Mouse (Mus musculus): ENCODE data around the gene Rsph1.

The Rsph1 gene

GRCm38 (mm10) chr17:31309281-31309793, 32.2 kb upstream of the Rsph1 start:
- CTCF ChIA-PET, result interaction anchor here (0.7 to 7.2 kb wide), 17 partner anchors 13 to 187 kb away, joined by 3 to 149 read pairs (median 5); partner anchors contain the start of gene Rsph1 (in 1 of the 4)
- POLR2A ChIA-PET, result interaction anchor here in 3 of 4 experiments (0.8 to 18.3 kb wide), 27 partner anchors 8 to 252 kb away, joined by 3 to 341 read pairs (median 7); partner anchors contain the start of genes Abcg1 (in 2 of the 3), Rsph1 (in 2 of the 3) and Slc37a1 (in 2 of the 3)

DNA sequence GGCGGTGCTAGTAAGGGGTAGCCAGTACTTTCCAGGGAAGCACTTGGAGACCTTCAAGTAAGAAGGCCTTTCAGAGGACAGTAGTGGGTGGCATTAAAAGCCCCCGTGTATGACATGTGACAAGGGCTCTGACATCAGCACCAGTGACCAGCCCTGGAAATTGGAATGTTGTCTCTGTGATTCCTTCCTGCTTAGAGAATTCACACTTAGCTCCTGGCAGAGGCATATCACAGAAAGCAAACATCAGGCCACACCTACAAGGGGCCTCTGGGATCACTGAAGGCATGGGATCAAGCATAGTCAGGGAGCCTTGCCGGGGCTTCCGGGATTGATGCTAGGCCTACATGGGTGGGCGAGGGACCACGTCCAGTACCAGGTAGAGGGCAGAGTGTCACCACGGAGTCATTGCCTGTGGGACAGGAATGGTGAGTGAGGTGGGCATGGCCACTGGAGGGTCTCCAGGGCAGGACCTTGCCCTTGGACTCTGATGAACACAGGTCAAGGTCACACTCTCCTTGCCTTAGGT, 31.2 kb upstream of the Rsph1 start:
- POLR2A ChIA-PET, result interaction anchor here in 3 of 4 experiments (0.6 to 18.3 kb wide), 30 partner anchors 9 to 697 kb away, joined by 3 to 341 read pairs (median 8); partner anchors contain the start of genes Rsph1 (in 2 of the 3) and Slc37a1 (in 2 of the 3)
- CTCF ChIA-PET, result interaction anchor here (0.5 to 7.2 kb wide), 21 partner anchors 9 to 580 kb away, joined by 3 to 149 read pairs (median 7); no protein-coding TSS in a partner anchor

DNA sequence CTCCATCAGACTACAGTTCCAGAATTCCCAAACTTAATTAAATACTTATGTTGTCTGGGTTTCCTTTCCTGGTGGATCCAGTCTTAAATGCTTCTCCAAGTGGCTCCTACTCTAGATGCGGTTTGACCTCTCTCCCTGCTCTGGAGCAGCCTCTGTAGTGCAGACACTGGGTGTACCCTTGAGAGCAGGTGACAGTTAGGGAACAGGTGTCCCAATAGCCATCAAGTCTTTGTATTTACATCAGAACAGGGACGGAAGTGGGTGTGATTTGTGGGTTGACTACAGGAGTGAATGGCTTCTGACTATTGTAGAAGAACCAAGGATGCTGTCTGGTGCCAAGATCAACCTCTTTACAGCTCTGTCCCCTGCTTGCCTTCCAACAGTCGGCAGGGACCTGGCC, 30.6 kb upstream of the Rsph1 start:
- ChIA-PET CTCF (interaction anchor here (0.5 to 7.2 kb wide), 38 partner anchors 9 to 860 kb away, joined by 3 to 149 read pairs (median 6); partner anchors contain the start of gene Rsph1 (in 1 of the 4)), POLR2A (interaction anchor here in 3 of 4 experiments (0.6 to 18.3 kb wide), 29 partner anchors 9 to 696 kb away, joined by 3 to 341 read pairs (median 8); partner anchors contain the start of genes Rsph1 (in 2 of the 3), Slc37a1 (in 2 of the 3) and Pknox1 (in 1 of the 3))

DNA sequence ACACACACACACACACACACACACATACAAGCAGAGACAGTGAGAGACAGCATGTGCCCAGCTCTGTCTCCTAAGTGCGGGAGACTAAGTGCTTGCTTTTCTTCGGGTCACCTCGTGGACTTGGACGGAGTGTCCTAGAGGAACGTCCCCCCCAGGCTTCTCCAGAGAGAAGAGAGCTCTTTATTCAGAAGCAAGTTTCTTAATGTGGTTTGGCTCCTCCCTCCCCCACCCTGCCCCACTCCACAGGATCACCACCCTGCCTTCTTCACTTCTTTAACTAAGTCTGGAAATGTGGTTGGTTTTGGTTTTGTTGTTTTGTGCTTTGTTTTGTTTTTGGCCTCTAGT, 28.6 kb upstream of the Rsph1 start:
- CTCF ChIA-PET, result interaction anchor here (0.7 to 7.2 kb wide), 11 partner anchors 10 to 316 kb away, joined by 3 to 149 read pairs (median 9); partner anchors contain the start of gene Rsph1 (in 1 of the 4)
- POLR2A ChIA-PET, result interaction anchor here (0.5 to 18.3 kb wide), 26 partner anchors 8 to 415 kb away, joined by 3 to 341 read pairs (median 6); partner anchors contain the start of genes Rsph1 (in 2 of the 4) and Slc37a1 (in 2 of the 4)

DNA sequence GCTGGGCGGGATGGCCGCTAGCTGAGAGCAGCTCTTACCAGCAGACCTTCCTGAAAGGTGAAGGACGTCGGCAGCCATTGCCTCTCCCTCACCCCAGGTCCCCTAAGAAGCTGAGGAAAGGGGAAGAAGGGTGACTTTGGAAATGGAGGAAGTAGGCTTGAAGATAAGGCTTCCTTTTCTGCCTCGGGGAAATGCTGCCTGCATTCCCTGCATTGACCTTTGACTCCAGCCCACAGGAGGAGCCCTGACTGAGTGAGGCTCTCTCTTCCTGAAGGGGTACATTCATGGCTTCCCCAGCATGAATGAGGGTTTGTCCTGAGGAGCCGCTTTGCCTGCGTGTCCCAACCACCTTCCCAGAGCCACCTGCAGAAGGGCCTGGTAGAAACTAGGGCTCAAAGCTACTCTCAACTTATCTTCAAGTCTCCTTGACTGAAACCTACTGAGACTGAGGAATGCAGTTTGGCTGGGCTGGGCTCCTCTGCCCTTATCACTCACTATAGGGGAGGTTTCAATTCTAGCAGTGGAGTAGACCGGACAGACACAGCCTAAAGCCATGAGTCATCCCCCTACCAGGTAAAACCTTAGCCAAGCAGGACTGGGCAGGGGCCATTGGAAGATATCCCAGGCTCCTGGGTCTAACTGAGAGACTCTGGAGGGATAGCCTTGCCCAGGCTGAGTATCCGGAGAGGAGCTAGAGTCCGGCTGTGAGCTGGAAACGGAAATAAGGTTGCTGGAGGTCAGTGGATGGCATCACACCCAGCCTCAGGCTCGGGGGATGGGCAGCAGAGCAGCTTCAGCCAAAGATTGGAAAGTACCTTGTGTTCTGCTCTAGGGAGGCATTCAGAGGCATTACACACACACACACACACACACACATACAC, 28.0 kb upstream of the Rsph1 start:
- ChIA-PET CTCF (interaction anchor here (0.5 to 7.2 kb wide), 14 partner anchors 9 to 316 kb away, joined by 3 to 149 read pairs (median 6); partner anchors contain the start of gene Rsph1 (in 1 of the 4)), POLR2A (interaction anchor here (0.5 to 18.3 kb wide), 25 partner anchors 8 to 414 kb away, joined by 3 to 341 read pairs (median 7); partner anchors contain the start of genes Rsph1 (in 2 of the 4), Slc37a1 (in 2 of the 4) and Cbs (in 1 of the 4))

- CTCF ChIA-PET, result interaction anchor here in 3 of 4 experiments (0.6 to 7.2 kb wide), 12 partner anchors 8 to 181 kb away, joined by 3 to 149 read pairs (median 6); no protein-coding TSS in a partner anchor
- POLR2A ChIA-PET, result interaction anchor here in 2 of 4 experiments (1.1 to 18.3 kb wide), 13 partner anchors 8 to 81 kb away, joined by 3 to 341 read pairs (median 104); partner anchors contain the start of genes Slc37a1 (in 2 of the 2) and Rsph1 (in 1 of the 2)
These were observed 26.2 kb upstream of the Rsph1 start for GRCm38 (mm10) chr17:31303401-31303800.

DNA sequence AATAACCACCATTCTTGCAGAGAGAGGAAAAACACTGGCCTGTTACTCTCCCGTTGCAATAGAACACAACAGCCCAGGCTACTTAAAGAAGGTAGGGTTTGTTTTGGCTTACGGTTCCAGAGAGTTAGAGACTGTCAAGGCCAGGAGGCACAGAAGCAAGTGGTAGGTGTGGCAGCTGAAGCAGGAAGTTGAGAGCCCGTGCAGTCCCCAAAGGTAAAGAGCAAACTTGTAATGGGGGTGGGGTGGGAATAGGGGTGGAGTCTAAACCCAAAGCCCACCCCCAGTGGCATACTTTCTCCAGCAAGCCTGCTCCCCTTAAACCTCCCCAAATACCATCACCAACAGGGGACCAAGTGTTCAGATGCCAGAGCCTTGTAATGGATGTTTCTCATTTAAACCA, 23.6 kb upstream of the Rsph1 start:
- ChIA-PET POLR2A (interaction anchor here in 2 of 4 experiments (1.0 to 18.3 kb wide), 8 partner anchors 8 to 46 kb away, joined by 3 to 341 read pairs (median 6); partner anchors contain the start of genes Rsph1 (in 1 of the 2) and Slc37a1 (in 1 of the 2)), CTCF (interaction anchor here in 2 of 4 experiments (0.9 to 1.5 kb wide), 5 partner anchors 17 to 192 kb away, joined by 3 to 9 read pairs (median 3); no protein-coding TSS in a partner anchor)

DNA sequence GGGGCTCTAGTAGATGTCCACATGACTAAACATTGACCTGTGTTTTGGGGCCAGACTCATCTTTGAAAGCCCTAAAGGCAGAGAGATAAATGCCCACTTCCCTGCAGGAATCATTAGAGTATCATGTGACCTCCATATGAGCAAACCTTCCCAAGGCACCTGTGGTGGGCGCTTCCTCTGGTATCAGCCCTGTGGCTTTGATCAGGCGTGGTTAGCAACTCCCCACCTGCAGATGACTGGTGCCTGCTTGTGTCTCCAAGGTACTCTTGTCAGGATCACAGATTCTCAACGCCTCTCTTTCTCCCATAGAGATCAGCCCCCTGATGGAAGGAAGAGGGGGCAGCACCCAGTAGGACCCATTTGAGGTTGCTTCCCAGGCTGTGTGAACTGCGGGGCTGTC, 22.8 kb upstream of the Rsph1 start:
- ChIA-PET CTCF (interaction anchor here in 2 of 4 experiments (0.9 to 1.0 kb wide), 2 partner anchors 46 to 193 kb away, joined by 3 read pairs; no protein-coding TSS in a partner anchor), POLR2A (interaction anchor here in 2 of 4 experiments (1.0 to 18.3 kb wide), 7 partner anchors 7 to 43 kb away, joined by 3 to 341 read pairs (median 216); partner anchors contain the start of genes Rsph1 (in 1 of the 2) and Slc37a1 (in 1 of the 2))

DNA sequence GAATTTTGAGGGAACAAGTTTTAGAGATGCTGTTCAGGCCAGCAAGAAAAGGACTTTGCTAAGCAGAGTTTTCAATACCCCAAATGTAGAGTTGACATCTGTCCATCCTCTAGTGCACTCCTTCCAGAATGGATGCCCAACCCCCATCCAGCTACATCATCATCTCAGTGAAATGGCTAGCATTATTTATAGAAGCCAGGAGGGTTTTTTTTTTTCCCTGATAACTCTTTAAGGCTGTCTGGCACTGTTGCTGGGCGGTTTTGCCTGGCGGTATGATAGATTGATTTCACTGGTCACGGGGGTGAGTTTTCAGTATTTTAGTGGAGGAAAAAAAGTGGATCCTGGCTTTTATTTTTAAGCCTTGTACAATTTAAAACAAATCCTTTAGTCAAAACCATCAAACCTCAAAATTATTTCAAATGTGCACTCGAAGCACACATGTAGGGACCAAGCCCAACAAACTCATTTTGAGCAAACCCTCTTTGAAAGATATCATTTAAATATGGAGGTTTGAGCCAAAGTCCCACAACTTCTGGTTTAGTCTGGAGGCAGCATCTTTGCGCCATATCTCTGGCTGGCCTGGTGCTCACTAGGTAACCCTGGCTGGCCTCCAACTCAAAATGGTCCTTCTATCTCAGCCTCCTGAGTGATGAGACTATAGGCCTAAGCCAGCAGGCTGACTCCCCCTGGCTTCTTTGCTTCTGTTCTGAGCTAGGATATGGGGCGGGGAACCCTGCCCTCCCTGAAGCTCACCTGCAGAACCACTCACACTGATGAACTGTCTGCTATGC, 21.4 kb upstream of the Rsph1 start:
- ChIA-PET CTCF (interaction anchor here (0.6 to 7.8 kb wide), 14 partner anchors 8 to 1450 kb away, joined by 3 to 155 read pairs (median 6); no protein-coding TSS in a partner anchor), POLR2A (interaction anchor here (0.6 to 18.3 kb wide), 19 partner anchors 8 to 606 kb away, joined by 3 to 341 read pairs (median 12); partner anchors contain the start of genes Rsph1 (in 1 of the 4) and Slc37a1 (in 1 of the 4))

DNA sequence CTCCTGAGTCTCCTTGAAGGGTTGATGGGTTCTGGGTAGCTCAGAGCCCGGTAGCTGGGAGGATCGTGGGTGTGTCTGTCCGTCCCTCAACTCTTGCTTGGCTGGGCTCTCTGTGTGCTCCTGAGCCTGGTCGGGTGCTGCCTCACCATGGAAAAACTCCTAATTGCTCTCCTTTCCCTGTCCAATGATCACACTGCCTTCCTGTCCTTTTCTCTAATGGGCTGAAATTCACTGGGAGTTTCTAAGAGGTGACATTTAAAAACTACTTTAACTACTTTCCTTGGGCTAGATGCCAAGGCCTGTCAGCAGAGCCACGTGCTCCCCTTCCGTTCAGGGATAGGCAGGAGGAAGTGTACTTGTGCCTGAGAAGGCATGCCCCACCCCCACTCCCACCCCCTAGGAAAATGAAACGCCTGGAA, 20.3 kb upstream of the Rsph1 start:
- POLR2A ChIA-PET, result interaction anchor here in 3 of 4 experiments (0.6 to 18.3 kb wide), 28 partner anchors 9 to 607 kb away, joined by 3 to 341 read pairs (median 8); partner anchors contain the start of genes Rsph1 (in 2 of the 3) and Slc37a1 (in 2 of the 3)
- CTCF ChIA-PET, result interaction anchor here (0.6 to 7.8 kb wide), 22 partner anchors 9 to 1449 kb away, joined by 3 to 155 read pairs (median 6); partner anchors contain the start of gene Slc37a1 (in 1 of the 4)

DNA sequence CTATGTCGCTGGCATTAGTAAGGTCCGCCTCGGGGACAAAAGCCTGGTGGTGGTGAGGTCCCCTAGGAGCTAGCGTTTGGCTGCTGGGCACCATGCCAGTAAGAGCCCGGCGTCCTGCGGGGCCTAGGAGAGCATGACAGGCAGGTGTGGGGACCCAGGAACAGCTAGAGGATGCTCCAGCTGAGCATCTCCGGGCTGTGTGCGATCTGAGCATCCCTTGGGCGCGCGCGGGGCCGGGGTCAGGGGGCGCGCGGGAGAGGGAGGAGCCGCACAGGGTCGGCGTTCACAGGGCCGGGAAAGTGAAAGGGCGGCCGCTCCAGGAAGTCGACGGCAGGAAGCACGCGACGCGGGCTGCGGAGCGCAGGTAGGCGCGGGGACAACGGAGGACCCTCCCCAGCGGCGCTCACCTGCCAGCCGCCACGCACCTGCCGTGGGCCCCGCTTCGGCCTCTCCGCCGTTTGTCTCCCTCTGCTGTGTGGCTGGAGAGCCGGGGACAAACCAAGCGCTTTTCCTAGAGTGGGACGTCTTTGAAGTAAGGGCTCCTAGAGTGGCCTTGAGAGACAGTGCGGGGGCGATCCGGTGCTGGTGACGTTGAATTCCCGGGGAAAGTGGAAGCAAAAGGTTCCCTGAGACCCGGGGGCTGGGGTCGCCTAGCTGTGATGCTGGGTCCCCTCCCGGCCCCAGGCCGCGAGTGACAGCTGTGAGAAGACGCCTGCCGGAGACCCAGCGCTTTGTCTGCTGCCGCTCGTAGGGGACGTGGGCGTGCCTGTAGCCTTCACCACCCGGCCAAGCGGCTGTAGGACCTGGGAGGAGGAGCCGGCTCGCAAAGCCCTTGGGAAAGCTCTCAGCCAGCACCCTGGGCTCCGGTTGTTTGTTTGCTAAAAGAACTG, 19.0 kb upstream of the Rsph1 start:
- ChIA-PET POLR2A (interaction anchor here in 3 of 4 experiments (0.6 to 18.3 kb wide), 43 partner anchors 7 to 514 kb away, joined by 3 to 341 read pairs (median 4); partner anchors contain the start of genes Rsph1 (in 2 of the 3), Slc37a1 (in 2 of the 3), Pde9a (in 1 of the 3) and Pknox1 (in 1 of the 3)), CTCF (interaction anchor here (0.6 to 7.8 kb wide), 49 partner anchors 9 to 1995 kb away, joined by 3 to 155 read pairs (median 6); partner anchors contain the start of genes Rsph1 (in 2 of the 4), Pknox1 (in 1 of the 4) and Slc37a1 (in 1 of the 4))

DNA sequence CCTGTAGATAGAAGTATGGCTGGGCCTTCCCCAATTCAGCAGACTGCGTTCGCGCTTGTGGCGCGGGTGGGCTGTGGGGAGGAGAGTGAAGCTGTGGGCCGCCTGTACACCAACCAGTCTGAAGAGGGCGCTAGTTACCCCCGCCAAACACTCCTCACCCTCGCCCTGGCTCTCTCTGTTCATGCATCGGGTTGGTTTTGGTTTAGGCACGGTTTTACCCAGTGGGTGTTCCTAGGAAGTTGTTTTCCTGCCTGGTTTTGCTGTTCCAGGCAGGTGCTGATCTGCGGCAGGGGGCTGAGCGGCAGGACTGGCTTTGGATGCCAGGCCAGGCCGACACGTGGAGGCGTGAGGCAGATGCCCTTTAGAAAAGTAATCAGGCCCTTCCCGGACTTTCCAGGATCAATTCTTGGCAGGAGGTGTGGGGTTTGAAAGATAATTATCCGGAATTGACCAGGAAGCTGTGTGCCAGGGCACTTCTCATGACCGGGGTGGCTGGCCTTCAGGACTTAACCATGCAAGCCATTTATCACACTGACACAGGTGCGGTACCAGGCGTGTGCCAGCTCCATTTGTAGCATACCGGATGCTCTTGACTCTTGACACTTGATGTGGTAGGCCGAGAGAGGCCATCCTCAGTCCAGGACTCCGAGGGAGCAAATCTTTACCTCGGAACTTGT, 18.2 kb upstream of the Rsph1 start:
- ChIA-PET CTCF (interaction anchor here (0.5 to 7.8 kb wide), 71 partner anchors 8 to 793 kb away, joined by 3 to 155 read pairs (median 5); partner anchors contain the start of genes Rsph1 (in 3 of the 4), Slc37a1 (in 2 of the 4) and Pknox1 (in 1 of the 4)), POLR2A (interaction anchor here in 3 of 4 experiments (0.7 to 18.3 kb wide), 32 partner anchors 7 to 511 kb away, joined by 3 to 341 read pairs (median 4); partner anchors contain the start of genes Rsph1 (in 2 of the 3), Slc37a1 (in 2 of the 3), Pde9a (in 1 of the 3) and Pknox1 (in 1 of the 3))

DNA sequence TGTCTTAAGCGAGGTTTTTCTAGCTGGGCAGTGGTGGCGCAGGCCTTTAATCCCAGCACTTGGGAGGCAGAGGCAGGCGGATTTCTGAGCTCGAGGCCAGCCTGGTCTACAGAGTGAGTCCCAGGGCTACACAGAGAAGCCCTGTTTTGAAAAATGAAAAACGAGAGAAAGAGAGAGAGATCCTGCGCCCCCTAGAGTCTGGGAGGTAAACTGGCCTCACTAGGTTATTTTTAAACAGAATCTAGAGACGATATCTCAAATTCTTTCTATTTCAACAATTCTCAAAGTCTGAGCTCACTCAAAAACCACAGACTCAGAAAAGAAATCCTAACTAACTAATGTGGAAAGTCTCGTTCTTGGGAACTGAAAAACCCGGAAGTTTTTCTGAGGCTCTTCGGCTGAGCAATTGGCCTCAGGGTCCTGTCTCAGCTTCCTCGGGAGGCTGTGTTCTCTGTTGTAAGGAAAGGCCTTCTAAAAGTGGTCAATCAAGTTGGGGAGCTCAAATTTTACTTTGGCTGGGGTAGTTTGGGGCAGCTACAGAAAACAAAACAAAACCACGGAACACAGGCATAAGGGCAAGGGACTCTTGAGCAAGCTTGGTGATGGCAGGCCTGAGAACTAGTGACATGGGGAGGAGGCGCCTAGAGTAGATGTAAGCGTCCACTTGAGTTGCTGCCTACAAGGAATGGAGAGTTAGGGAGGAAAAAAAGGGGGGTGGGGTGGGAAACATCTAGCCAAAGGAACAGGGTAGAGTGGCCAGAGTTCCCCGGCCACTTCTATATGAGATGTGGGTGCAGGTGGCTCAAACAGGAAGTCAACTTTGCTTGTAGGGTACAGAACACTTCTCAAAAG, 17.4 kb upstream of the Rsph1 start:
- POLR2A ChIA-PET, result interaction anchor here (0.6 to 18.3 kb wide), 31 partner anchors 7 to 394 kb away, joined by 3 to 341 read pairs (median 4); partner anchors contain the start of genes Rsph1 (in 2 of the 4), Pde9a (in 1 of the 4) and Pknox1 (in 1 of the 4)
- CTCF ChIA-PET, result interaction anchor here (0.5 to 7.8 kb wide), 74 partner anchors 8 to 760 kb away, joined by 3 to 155 read pairs (median 5); partner anchors contain the start of genes Rsph1 (in 3 of the 4), Slc37a1 (in 2 of the 4) and Pknox1 (in 1 of the 4)
